Mouse (Mus musculus): Measurements from ENCODE around the gene A830005F24Rik. TPM values are rescaled to one million over a fixed set of nuclear protein-coding genes. Genes with fewer than 3 reads are reported as not detected.

Gene A830005F24Rik
- polyA plus RNA-seq, 1 experiment from 2014 or later = 0.87 TPM

DNA sequence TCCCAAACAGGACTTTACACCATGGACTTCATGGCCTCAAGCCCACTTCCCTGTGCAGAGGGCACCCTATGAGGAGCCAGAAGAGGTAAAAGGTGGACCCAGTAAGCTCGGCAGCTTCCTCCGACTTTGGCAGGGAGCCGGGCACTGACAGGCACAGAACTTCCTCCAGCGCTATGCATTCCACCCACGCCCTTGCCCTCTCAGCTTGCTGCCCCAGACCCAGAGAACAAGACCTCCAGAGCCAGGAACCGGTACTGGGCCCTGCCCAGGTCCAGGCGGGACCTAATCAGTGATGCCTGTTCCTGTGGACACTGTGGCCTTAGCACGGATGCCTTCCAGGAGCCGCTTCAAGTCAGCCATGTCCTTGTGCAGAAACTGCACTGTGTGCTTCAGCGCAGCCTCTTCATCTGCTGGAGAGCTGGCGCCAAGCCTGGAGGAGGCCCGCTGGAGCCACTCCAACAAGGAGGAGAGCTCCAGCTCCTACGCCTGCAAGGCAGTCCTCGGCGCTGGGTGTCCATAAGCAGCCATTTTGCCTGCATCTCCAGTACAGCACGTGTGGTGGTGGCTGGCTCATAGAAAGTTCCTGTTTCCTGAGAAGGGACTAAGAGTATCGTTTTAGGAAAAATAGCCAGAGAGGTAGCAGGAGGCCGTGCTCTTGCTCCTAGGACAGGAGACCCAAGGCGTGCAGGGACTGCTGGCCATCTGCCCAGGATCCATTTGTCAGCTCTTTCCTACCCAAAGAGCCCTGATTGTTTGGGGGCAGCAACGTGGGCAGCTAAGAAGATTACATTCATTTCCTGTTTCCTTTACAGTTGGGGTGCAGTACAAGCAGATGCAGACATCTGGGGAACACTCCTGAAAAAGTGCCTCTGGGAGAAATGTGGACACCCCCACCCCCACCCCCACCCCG is 39.1 kb downstream of the A830005F24Rik start:
- Histone ChIP-seq H3K36me3 (ENCODE audit: control insufficient read depth, insufficient read depth, low read length) (no peaks in the 10 kb centered on the region), H3K9me3 (ENCODE audit: control insufficient read depth, low read length) (no peaks in the 10 kb centered on the region), H3K27ac (ENCODE audit: low read length) (peak overlapping the region; percentile 100), H3K4me2 (ENCODE audit: low read depth, low read length) (peak overlapping the region; percentile 69), H3K4me3 (ENCODE audit: low read length) (peak overlapping the region; percentile 48), H3K4me1 (replicated peaks; ENCODE audit: control insufficient read depth, insufficient read depth, low read length) (peaks cover 19% of the 10 kb centered on the region), H3K27me3 (ENCODE audit: control insufficient read depth, insufficient read depth, low read depth, low read length) (no peaks in the 10 kb centered on the region), H3K9ac (ENCODE audit: low read length) (peak overlapping the region; percentile 77)
- 8% methylated on average over 21 of the region's 21 CpGs for WGBS
- peak; percentile 97 for ATAC-seq (ENCODE audit: low read depth)

DNA sequence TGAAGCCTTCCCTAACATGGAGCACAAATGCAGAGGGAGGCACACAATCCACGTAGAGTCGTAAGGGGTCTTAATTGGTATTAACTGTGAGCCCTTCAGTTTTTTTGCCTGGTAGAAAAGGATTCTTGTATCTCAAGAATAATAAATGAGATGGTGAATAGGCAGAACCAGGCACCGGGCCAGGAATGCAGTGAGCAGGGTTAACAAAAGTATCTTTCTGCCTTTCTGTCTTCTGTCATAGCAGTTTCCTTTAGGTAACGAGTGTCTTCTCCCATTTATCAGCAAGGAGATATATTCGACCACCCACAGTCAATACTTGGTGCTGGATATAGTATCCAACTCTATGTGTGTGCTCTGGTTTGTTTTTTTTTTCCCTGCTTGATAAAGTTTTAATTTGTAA is 40.1 kb downstream of the A830005F24Rik start:
- Histone ChIP-seq H3K9ac (ENCODE audit: low read length) (no peak overlapping the region), H3K27ac (ENCODE audit: low read length) (peak overlapping the region; percentile 100), H3K4me2 (ENCODE audit: low read depth, low read length) (peak overlapping the region; percentile 69; the same call in 1 of the 2 replicates), H3K27me3 (ENCODE audit: control insufficient read depth, insufficient read depth, low read depth, low read length) (no peaks in the 10 kb centered on the region), H3K9me3 (ENCODE audit: control insufficient read depth, low read length) (no peaks in the 10 kb centered on the region), H3K4me3 (ENCODE audit: low read length) (no peak overlapping the region), H3K4me1 (replicated peaks; ENCODE audit: control insufficient read depth, insufficient read depth, low read length) (peaks cover 19% of the 10 kb centered on the region), H3K36me3 (ENCODE audit: control insufficient read depth, insufficient read depth, low read length) (no peaks in the 10 kb centered on the region)
- ATAC-seq (ENCODE audit: low read depth) = no peak
- 39% methylated on average over 5 of the region's 5 CpGs for WGBS

GRCm38 (mm10) chr13:48554552-48554951 is 41.2 kb downstream of the A830005F24Rik start:
- no peaks in the 10 kb centered on the region for H3K9me3 ChIP-seq (ENCODE audit: control insufficient read depth, low read length)
- H3K4me1 ChIP-seq (replicated peaks; ENCODE audit: control insufficient read depth, insufficient read depth, low read length) = peaks cover 19% of the 10 kb centered on the region
- H3K27me3 ChIP-seq (ENCODE audit: control insufficient read depth, insufficient read depth, low read depth, low read length) = no peaks in the 10 kb centered on the region
- no peaks in the 10 kb centered on the region for H3K36me3 ChIP-seq (ENCODE audit: control insufficient read depth, insufficient read depth, low read length)
- 80% methylated on average over 1 of the region's 1 CpGs for whole genome bisulfite sequencing
- no peak overlapping the region for H3K4me2 ChIP-seq (ENCODE audit: low read depth, low read length)
- no peak overlapping the region for H3K4me3 ChIP-seq (ENCODE audit: low read length)
- H3K9ac ChIP-seq (ENCODE audit: low read length) = no peak overlapping the region
- H3K27ac ChIP-seq (ENCODE audit: low read length) = no peak overlapping the region
- no peak for ATAC-seq (ENCODE audit: low read depth)

DNA sequence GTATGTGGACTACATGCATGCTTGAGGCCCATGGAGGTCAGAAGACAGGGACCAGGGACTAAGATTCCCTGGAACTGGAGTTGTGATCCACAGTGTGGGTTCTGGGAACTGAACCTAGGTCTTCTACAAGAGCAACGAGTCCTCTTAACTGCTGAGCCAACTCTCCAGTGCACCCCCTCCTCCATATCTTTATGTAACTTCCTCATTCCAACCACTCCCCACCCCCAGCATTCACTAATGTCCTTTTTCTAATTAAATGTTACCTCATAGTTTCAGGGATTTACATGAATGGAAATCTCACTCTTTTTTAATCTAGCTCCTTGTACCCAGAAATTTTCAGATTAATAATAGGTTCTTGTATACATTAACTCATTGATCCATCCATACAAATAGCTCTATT is 42.6 kb downstream of the A830005F24Rik start:
- no peaks in the 10 kb centered on the region for H3K27me3 ChIP-seq (ENCODE audit: control insufficient read depth, insufficient read depth, low read depth, low read length)
- no peak for ATAC-seq (ENCODE audit: low read depth)
- H3K9ac ChIP-seq (ENCODE audit: low read length) = no peak overlapping the region
- H3K4me3 ChIP-seq (ENCODE audit: low read length) = no peak overlapping the region
- no peaks in the 10 kb centered on the region for H3K9me3 ChIP-seq (ENCODE audit: control insufficient read depth, low read length)
- no peaks in the 10 kb centered on the region for H3K36me3 ChIP-seq (ENCODE audit: control insufficient read depth, insufficient read depth, low read length)
- WGBS = 36% methylated on average over 1 of the region's 1 CpGs
- H3K4me1 ChIP-seq (replicated peaks; ENCODE audit: control insufficient read depth, insufficient read depth, low read length) = peaks cover 19% of the 10 kb centered on the region
- H3K27ac ChIP-seq (ENCODE audit: low read length) = no peak overlapping the region
- H3K4me2 ChIP-seq (ENCODE audit: low read depth, low read length) = no peak overlapping the region

- no peaks in the 10 kb centered on the region for H3K27me3 ChIP-seq (ENCODE audit: control insufficient read depth, insufficient read depth, low read depth, low read length)
- no peak overlapping the region for H3K4me3 ChIP-seq (ENCODE audit: low read length)
- H3K4me1 ChIP-seq (replicated peaks; ENCODE audit: control insufficient read depth, insufficient read depth, low read length) = peaks cover 6% of the 10 kb centered on the region
- H3K9me3 ChIP-seq (ENCODE audit: control insufficient read depth, low read length) = no peaks in the 10 kb centered on the region
- no peak for ATAC-seq (ENCODE audit: low read depth)
- H3K36me3 ChIP-seq (ENCODE audit: control insufficient read depth, insufficient read depth, low read length) = no peaks in the 10 kb centered on the region
- WGBS = 93% methylated on average over 2 of the region's 2 CpGs
- H3K4me2 ChIP-seq (ENCODE audit: low read depth, low read length) = no peak overlapping the region
- H3K27ac ChIP-seq (ENCODE audit: low read length) = no peak overlapping the region
- no peak overlapping the region for H3K9ac ChIP-seq (ENCODE audit: low read length)
Observed at GRCm38 (mm10) chr13:48561481-48561880, 48.1 kb downstream of the A830005F24Rik start.

GRCm38 (mm10) chr13:48562336-48562735 is 49.0 kb downstream of the A830005F24Rik start:
- H3K4me1 ChIP-seq (replicated peaks; ENCODE audit: control insufficient read depth, insufficient read depth, low read length) = peaks cover 10% of the 10 kb centered on the region
- no peaks in the 10 kb centered on the region for H3K36me3 ChIP-seq (ENCODE audit: control insufficient read depth, insufficient read depth, low read length)
- no peak overlapping the region for H3K4me2 ChIP-seq (ENCODE audit: low read depth, low read length)
- H3K9me3 ChIP-seq (ENCODE audit: control insufficient read depth, low read length) = no peaks in the 10 kb centered on the region
- H3K27me3 ChIP-seq (ENCODE audit: control insufficient read depth, insufficient read depth, low read depth, low read length) = no peaks in the 10 kb centered on the region
- H3K4me3 ChIP-seq (ENCODE audit: low read length) = no peak overlapping the region
- 78% methylated on average over 5 of the region's 5 CpGs for whole genome bisulfite sequencing
- H3K27ac ChIP-seq (ENCODE audit: low read length) = no peak overlapping the region
- ATAC-seq (ENCODE audit: low read depth) = no peak
- no peak overlapping the region for H3K9ac ChIP-seq (ENCODE audit: low read length)

MicroRNAs within 50 kb of the gene (microRNA counts, 519-probe panel; counts per million panel counts)
- microRNA mmu-let-7a (5,384 counts per million, percentile 98 among the panel's probes with 10 or more counts), microRNA mmu-let-7d (5,619 counts per million, percentile 100 among the panel's probes with 10 or more counts), microRNA mmu-let-7f (4,979 counts per million, percentile 94 among the panel's probes with 10 or more counts)

Small RNA genes lying within 50 kb of the gene (microRNA-seq; reads per million reads assigned to microRNA genes)
- not detected for gene Gm24111
- gene Mirlet7a-1 = 356 reads per million, percentile 65 among the genes with 10 or more reads in this experiment
- gene Mirlet7d = 25,130 reads per million, percentile 98 among the genes with 10 or more reads in this experiment
- not detected for gene Mirlet7f-1

Other genes with a start within 250 kb of the A830005F24Rik start
- 4.1 TPM in 2 replicates for gene Zfp169, start 119 bp upstream of the A830005F24Rik start, polyA plus RNA-seq (2015; fragmentation: Nextera tagmentation; extraction: Ambion mirVana)
- gene Ptpdc1, start 112.1 kb downstream of the A830005F24Rik start, polyA plus RNA-seq (2015; fragmentation: Nextera tagmentation; extraction: Ambion mirVana) = 9.2 and 10.1 TPM in 2 replicates
- gene Barx1, start 149.4 kb downstream of the A830005F24Rik start, polyA plus RNA-seq (2015; fragmentation: Nextera tagmentation; extraction: Ambion mirVana) = 0.15 and 0.43 TPM in 2 replicates

Measured in lung, embryonic 16.5 days (tissue).